Mouse (Mus musculus) lung, postnatal 36 days (tissue): ENCODE results near the gene Adprm.
"Not testable (repeated sequence)": the region's sequence is repeated elsewhere in the genome, so short reads cannot be mapped to it uniquely, and the experiment has no call there.

Experiments
- DNase-seq: peaks from one replicate; pipeline ENCODE4 v3.0.0; 2022; ENCODE audit warnings: mixed read lengths

Adprm gene

GRCm38 (mm10) chr11:67052321-67052952 is at the start of gene Adprm, which contains the start of gene Sco1:
Adprm (minus strand) TSS chr11:67052594.
Sco1 (plus strand) TSS chr11:67052670.
- peak; percentile 94 for DNase-seq

GRCm38 (mm10) chr11:67101713-67102112 is 49.3 kb upstream of the Adprm start:
- peak; percentile 64 for DNase-seq

GRCm38 (mm10) chr11:67100169-67100568 is 47.8 kb upstream of the Adprm start:
- peak; percentile 64 for DNase-seq

GRCm38 (mm10) chr11:67099241-67099640 is 46.8 kb upstream of the Adprm start:
- DNase-seq: no peak

GRCm38 (mm10) chr11:67098427-67098826 is 46.0 kb upstream of the Adprm start:
- DNase-seq: no peak

- DNase-seq: no peak
These were observed 45.3 kb upstream of the Adprm start for GRCm38 (mm10) chr11:67097709-67098108.

GRCm38 (mm10) chr11:67094470-67094869 is 42.1 kb upstream of the Adprm start:
- no peak for DNase-seq

GRCm38 (mm10) chr11:67093652-67094051 is 41.3 kb upstream of the Adprm start:
- no peak for DNase-seq

- DNase-seq: no peak
These were observed 40.8 kb upstream of the Adprm start for GRCm38 (mm10) chr11:67093201-67093600.

- not testable (repeated sequence) for DNase-seq
These were observed 40.0 kb upstream of the Adprm start for GRCm38 (mm10) chr11:67092354-67092753.

GRCm38 (mm10) chr11:67087225-67087624 is 34.8 kb upstream of the Adprm start:
- DNase-seq: no peak

GRCm38 (mm10) chr11:67086467-67087164 is 34.2 kb upstream of the Adprm start:
- DNase-seq: no peak

- DNase-seq: peak; percentile 86
These were observed 33.1 kb upstream of the Adprm start for GRCm38 (mm10) chr11:67085489-67085888.

- no peak for DNase-seq
These were observed 31.4 kb upstream of the Adprm start for GRCm38 (mm10) chr11:67083712-67084340.

GRCm38 (mm10) chr11:67083239-67083638 is 30.8 kb upstream of the Adprm start:
- no peak for DNase-seq

GRCm38 (mm10) chr11:67082793-67083192 is 30.4 kb upstream of the Adprm start:
- DNase-seq: no peak

GRCm38 (mm10) chr11:67082188-67082587 is 29.8 kb upstream of the Adprm start:
- no peak for DNase-seq

- DNase-seq: peak; percentile 73
These were observed 28.8 kb upstream of the Adprm start for GRCm38 (mm10) chr11:67081125-67081649.

GRCm38 (mm10) chr11:67080168-67080567 is 27.8 kb upstream of the Adprm start:
- peak; percentile 70 for DNase-seq

- DNase-seq: no peak
These were observed 27.3 kb upstream of the Adprm start for GRCm38 (mm10) chr11:67079740-67080139.

GRCm38 (mm10) chr11:67078888-67079287 is 26.5 kb upstream of the Adprm start:
- DNase-seq: no peak

GRCm38 (mm10) chr11:67078000-67078399 is 25.6 kb upstream of the Adprm start, which contains the start of gene Myh3:
Myh3 (plus strand) TSS chr11:67078300.
- no peak for DNase-seq

GRCm38 (mm10) chr11:67077435-67077834 is 25.0 kb upstream of the Adprm start:
- DNase-seq: no peak

- no peak for DNase-seq
These were observed 24.4 kb upstream of the Adprm start for GRCm38 (mm10) chr11:67076781-67077180.
